Mouse (Mus musculus) 3134 (cell line): ENCODE measurements around the gene Gm28308.
A peak's percentile ranks its signal among the peaks of the same experiment; 100 is the strongest.

Experiments
- DNase-seq: peaks from one replicate; pipeline ENCODE4 v3.0.0-alpha.2; 2011; ENCODE audit warnings: low spot score; ENCODE audit not compliant: insufficient read length; ENCODE audit errors: extremely low read depth

Gm28308 gene

DNA sequence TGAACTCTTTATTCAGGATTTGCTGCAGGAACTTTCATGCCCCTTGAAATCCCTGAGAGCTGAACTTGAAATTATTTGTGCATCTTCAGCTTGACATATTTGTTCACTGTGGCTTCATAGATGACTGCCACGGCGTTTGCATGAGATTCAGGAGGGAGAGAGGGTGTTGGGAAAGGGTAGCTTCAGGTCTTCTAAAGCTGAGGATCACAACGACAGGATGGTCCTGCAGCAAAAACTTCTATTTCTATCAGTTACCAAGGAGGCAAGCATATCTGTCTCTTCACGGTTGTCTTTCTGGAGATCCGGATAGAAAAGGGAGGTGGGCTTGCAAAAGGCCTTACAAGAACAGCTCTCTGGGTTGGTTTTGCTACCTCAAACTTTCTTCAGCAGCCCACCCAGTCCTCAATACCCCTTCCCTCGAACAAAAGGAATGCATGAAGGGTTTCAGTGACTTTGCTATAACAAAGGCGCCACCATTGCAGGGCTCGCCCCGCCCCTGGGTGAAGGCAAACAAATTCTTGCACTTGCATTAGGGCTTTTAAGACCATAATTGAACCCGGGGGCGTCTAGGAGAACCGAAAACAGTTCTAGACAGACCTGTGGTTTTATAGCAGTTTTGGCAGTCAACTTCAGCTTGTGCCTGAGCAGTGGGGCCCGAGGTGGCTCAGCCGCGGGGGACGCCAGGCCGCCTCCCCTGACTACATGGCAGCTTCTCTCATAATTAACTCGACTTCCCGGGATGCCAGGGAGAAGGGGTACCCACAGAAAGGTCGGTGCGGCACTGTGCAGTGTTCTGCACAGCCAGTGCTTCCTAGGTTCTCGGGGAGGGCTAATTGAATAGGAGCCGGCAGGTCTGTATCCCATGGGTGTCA lies 34.9 kb upstream of the Gm28308 start:
- DNase-seq, result no peak

DNA sequence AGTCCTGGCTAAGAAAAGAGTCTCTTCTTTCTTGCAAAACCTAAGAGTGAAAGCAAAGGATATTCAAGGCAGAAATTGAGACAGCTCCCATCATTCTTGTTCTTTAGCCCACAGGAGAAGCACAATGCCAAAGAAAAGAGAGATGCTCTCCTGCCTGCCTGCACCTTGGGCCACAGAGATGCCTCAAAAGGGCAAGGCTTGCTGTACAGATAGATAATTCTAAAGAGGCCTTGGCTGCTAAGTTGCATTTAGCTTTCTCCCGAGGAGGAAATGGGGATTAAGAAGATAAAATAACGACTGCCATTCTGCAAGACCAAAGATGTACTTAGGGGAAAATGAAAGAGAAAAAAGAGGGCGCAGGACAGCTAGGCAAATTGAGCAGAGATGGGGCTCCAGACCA lies 33.8 kb upstream of the Gm28308 start:
- DNase-seq, result no peak

DNA sequence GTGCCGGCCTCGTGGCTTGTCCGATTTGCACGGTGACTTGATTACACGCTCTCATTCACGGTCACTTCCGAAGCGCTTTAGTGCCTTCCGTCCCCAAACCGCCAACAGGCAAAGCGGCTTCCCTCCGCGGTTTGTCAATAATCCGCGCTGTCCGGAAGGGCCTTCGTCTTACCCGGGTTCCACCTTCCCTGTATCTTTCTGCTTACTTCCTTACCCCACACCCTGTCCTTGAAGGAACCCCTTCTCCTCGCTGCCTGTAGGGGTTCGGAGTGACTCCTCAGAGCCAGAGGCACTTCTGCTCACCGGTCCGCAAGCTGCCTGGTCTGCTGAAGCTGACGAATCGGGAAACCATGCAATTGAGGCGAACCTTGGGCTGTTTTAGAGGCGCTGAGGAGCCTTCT lies 33.3 kb upstream of the Gm28308 start:
- no peak for DNase-seq

DNA sequence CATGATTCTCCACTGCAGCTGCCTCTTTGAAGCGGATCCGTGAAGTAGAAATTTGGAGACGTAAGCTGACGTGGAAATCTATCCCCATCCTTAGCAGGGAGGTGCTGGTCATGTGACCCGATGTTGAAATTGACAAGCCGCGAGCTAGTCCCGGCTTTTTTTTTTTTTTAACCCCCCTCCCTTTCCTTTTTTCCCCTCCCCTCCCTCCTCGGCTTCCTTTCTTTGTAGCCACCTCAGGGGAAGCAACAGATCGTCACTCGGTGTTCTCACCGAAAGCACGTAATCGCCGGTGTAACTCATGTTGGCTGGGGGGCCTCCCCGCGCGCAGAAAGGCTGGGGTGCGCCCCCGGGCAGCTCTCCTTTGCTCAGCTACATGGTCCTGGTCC lies 32.6 kb upstream of the Gm28308 start, which contains the start of gene Hoxa11:
TSS of gene Hoxa11 (minus strand) at position 54 of the 386 bp plus-strand sequence.
- DNase-seq, result no peak

DNA sequence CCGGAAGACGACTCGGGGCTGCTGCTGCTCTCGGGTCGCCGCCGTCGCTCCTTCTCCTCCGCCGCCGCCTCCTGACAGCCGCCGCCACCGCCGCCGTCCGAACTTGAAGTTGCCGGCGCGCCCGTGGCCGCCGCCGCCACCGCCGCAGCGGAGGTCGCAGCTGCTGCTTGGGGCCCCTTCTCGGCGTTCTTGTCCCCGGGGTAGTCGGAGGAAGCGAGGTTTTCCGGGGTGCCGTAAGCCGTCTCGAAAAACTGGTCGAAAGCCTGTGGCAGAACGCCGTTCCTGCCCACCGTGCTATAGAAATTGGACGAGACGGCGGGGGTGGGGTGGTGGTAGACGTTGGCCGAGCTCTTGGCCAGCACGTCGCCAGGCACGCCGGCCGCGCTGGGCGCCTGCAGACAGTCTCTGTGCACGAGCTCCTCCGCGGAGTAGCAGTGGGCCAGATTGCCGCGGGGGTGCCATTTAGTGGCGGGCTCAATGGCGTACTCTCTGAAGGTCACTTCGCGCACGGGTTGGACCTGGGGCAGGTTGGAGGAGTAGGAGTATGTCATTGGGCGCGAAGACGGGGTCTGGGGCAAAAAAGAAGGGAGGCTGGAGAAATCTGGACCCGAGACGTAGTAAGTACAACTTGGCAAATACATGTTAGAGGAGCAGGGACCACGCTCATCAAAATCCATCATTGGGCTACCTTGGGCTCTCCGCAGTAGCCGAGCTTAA lies 32.1 kb upstream of the Gm28308 start:
- no peak for DNase-seq

DNA sequence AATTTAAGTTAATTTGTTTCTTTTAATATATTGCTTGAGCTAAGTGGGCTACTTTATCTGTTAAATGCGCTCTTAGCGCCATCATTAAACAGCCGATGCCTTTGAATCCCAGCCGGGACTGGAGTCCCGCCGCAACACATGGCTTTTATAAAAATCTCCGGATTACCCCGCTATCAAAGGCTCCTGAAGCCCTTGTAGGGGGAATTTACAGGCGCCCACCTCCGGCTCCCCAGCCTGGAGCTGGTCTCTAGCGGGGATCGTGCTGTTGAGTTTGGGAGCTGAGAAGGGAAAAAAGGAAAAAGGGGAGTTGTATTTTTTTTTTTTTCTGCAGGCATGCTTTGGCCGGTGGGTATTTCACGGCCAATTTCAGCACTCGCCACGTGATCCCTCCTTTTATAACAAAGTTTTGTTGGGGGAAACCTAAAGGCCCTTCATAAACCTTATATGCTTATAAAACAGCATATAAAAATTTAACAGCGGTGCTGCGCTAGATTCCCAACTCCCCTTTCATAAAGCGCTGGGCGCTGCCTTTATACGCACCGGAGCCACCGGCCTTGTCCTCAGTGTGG lies 31.4 kb upstream of the Gm28308 start:
- DNase-seq, result no peak

DNA sequence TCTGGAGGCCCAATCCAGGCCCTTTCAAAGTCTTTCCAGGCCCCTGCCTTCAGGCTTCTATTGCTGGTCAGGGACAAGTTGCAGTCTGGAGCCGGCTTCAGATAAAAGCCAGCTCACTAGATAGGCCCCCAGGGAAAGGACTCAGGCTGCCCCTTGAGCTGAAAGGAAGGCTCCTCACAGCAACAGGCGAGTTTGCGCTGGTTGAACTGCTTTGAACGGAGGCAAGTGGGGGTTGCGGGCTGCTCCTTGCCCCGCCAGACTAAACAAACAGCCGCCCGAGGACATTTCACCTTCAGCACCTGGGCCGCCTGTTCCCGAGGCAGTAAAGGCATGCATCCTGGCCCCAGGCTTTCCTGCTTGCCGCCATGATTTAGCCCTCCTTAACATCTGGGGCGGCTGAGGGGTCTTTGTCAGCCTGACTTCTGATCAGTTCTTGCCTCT lies 30.6 kb upstream of the Gm28308 start:
- no peak for DNase-seq

DNA sequence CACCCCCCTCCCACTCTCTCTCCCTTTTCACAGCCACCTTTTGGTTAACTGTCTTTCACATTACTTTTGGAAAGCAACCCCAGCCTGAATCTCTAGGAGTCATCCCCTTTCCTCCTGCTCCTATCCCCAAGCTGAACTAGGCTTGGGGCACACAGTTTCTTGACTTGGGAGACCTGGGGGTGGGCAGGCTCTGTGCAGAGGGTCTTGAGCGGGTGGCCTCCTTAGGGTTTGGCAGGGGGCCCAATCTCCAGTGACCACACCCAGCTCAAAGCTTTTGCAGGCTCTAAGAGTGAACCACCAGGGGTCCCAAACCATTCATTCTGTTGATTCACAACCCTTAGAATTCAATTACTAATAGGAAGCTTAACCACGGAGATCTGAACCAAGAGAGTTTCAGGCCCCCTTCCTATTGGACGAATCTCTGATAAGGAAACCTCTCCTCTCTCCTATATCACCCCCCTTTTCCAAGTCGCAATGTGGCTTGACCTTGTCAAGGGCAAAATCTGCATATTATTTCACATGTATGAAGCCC lies 29.7 kb upstream of the Gm28308 start:
- DNase-seq, result no peak

DNA sequence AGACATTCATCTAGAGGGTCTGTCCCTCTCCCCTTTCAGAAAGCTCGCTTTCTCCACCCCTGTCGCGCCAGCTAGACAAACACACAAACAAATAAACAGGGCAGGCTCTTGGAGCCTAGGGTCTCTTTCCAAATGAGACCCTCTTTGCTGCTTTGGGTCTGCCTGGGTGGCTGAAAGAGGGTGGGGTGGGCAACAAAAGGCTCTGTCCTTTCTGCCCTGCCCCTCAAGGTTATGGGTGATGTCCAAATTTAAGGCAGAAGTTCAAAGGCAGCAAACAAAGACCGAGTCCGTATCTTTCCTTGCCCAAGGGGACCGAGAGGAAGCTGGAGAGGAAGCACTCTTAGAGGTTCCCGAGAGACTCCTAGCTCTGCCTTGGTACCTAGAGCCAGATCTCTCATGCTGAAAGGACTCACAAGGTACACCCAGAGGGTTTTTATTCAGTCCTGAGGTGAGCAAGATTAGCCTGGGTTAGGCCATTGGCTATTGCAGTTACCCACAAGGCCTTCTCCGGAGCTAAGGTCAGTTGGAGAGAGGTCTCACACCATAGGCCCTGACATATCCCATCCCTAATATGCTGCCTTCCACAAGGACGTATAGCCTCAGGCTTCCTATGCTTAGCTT lies 28.0 kb upstream of the Gm28308 start:
- DNase-seq, result no peak

DNA sequence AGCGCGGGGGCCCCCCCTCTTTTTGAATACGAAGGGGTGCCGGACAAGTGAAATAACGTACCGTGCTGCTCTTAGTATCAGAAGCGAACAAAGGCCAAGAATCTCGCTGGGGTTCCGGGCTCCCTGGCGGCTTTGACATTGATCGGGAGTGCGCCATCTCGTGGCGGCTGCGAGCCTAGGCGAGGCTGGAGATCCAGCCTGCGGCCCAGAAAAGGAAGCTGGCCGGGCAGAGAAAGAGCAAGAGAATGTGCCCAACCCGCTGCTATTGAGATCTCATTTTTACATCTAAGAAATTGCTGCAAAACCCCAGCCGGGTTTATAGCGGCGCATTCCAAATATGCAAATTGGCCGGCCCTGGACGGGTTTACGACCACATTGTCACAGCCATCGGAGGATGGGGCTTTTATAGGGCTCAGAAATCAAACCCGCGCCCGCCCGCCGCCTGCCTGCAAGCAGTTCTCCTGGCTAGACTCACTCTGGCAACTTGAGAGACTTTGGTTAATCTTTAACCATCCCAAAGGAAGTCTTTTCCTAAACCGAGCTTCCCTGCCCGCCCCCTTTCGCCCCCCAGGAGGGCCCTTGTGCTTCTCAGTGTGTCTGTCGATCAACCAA lies 27.4 kb upstream of the Gm28308 start, which contains the start of gene Hoxa10:
TSS of gene Hoxa10 (minus strand) at position 466 of the 612 bp plus-strand sequence.
- DNase-seq, result peak; percentile 80

DNA sequence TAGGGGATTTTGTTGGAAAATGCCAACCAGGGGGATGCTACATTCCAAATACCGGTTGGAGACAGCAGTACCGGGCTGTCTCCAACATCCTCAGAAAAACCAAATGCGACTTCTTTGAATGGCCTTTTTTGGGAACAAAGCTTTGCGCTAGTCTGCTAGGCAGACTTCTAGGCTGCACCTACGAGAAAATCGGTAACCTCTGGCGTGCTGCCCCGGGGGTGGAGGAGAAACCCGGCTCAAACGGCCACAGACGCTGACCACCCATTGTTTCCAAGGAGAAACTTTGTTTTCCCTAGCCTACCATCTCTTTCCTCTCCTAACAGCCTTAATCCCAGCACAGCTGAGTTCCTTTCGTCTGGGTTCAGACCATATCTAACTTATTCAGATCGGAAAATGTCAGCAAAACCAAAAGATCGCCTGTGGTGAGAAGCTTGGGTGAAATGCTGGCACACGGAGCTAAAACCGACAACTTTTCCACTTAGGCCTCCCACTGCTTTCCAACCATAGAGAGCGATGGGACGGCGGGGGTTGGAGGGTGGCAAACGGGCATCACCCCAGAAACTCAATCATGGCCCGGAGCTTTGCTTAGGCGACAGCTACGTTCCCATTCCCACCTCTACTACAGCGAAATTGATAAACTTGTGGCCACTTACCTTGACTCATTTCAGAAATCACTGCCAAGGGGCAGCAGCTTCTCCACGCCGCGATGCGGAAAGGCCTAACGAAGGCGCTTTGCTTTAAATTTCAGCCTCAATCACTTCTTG lies 26.7 kb upstream of the Gm28308 start:
- peak; percentile 68 for DNase-seq

DNA sequence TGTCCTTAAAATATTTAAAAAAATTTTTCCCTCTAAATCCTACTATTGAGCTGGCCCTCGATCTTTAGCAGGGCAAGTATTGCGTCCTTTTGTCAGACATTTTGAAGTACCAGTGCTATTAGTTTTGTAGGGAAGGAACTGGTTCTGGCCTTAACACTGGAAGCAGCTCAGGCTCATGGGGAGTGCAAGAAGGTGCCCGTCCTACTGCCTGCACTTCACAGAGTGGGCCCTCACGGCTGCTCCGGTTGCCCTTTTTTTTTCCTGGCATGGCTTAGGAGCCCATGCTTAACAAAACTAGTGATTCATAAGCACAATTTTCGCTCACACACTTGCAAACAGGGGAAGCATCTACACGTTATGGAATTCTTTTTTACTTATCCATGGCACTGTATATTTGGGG lies 25.8 kb upstream of the Gm28308 start:
- peak; percentile 60 for DNase-seq

DNA sequence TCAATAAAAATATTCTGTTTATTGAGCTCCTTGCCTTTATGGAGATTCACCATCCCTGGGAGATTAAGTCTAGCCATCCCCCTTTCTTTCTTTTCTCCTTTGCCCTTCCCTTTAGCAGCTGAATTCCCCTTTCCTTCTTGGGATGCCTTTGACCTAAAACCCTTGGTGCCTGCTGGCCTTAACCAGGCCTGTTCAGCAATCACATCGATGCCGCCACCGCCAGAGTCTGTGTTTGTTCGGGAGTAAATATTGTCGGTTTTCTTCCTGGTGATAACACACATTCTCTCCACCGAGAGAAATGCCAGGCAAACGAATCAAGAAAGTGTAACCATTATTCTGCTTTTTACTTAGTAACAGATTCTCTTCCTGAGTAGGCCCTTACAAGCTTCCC lies 25.0 kb upstream of the Gm28308 start:
- DNase-seq, result no peak

DNA sequence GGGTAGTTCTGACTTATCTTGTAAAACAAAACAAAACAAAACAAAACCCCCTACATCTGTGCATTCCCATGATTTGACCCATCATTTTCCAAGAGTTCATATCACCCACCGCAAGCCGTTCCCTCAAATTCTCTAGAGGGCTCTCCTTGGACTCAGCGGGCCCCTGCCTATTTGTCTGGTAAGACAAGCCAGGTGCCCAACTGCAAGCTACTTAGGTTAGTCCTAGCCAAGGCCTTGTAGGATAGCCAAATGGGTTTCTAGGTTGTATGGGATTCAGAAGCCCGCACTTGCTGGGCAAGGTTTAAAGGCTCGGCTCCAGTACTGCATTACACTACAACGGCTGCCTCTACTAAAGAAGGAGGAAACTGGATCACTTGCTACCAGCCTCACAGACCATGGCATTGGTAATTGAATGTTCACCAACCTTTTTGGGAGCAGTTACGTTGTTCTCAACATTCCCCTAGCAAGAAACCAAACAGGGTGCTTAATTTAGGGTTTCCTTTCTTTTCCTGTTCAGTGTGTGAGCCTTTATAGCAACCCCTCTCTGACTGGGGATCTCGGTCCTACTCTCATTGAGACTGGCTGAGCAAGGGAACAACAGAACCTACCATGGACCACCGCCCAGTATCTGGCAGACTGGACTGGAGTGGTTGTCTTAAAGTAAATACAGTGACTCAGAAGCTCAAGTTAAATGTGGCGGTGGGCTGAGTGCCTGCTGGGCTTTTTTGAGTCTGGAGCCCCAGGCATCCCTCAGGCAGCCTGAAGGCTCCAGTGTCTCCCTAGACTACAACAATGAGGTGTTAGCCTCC lies 24.4 kb upstream of the Gm28308 start:
- no peak for DNase-seq

DNA sequence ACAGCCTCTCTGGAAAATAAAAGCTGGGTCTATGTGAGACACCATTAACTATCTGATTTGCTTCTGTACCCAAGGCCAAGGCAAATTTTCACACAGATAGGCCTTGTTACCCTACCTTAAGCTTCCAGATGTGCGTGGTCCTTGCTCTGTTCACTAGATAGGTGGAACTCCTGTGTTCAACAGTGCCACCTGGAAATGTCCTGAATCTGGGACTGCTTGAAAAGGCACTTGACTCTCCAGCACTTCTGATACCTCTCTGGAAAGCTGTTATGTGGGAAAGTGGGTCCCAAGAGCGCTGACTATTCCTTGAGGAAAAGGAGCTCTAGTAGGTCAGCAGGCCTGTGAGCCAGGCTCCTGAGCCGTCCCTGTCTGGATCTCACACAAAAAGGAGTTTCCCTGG lies 23.7 kb upstream of the Gm28308 start:
- no peak for DNase-seq

DNA sequence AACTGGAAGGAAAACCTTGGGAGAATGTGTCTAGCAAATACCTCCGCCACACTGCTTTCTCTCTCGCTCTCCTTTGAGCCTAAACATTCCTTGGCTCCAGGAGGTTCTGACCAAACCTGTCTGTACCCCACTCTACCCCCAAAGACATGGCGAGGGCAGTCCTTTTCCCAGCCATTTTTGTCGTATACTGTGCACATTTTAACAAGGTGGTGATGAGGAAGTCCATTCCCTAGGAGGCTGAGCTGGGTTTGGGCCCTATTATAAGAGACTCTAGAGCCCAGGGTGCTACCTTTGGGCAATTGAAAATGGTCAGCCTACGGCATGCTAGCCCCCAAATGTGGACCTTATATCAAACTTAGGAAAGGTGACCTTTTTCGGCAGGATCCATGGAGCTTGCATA lies 22.7 kb upstream of the Gm28308 start:
- no peak for DNase-seq

DNA sequence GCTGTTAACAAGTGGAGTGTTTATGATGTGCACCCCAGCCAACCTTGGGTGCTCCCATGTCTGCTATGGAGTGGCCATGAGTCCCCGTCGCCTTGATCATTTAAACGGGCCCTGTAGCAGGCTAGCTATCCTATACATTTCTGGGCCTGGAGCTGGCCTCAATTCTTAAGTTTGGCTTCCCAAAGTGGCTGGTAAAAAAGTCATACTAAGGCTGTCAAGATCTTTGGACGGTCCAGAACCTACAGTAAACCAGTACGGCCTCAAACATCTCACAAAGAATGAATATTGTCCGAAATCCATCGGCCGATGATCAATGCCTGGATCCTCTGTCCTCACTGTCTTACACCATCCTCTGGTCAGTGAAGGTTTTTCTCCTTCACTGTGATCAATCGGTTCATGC lies 22.1 kb upstream of the Gm28308 start:
- DNase-seq, result no peak

DNA sequence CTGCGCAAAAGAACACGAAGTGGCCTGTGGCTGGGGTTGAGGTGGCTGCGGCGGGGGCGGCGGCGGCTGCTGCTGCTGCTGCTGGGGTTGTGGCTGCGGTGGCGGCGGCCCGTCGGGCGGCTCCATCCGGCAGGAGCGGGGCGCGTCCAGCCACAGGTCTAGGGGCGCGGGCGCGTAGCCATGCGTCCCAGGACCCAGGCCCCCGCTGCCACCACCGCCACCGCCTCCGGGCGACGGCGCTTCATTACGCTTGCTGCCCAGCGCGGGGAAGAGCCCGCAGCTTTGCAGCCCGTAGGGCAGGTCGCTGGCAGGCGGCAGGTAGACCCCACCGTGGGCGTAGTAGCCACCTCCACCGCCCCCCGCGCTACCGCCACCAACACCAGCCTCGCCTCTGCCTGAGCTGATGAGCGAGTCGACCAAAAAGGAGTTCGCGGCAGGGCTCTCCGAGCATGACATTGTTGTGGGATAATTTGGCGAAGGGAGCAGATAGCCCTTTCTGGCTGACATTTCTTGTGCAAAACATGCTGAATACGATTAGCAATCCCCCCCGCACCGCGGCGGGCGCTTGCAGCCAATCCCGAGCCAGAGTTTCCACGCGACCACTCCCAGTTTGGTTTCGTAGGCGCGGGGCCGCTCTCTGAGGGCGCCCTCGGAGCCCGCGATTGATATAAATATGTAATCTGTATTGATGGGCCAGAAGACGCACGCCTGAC lies 21.4 kb upstream of the Gm28308 start:
- DNase-seq, result no peak
